Mouse (Mus musculus) adrenal gland, postnatal 25 days (tissue): ENCODE results near the gene Gjb2. TPM values are rescaled to one million over a fixed set of nuclear protein-coding genes. Genes with fewer than 3 reads are reported as not detected.

Experiments used
- DNase-seq: peaks from one replicate; pipeline ENCODE4 v3.0.0; 2021; ENCODE audit warnings: mixed read lengths
- total RNA-seq: library from RNA; stranded (reverse); gene quantifications from 2 replicates; pipeline ENCODE4 v1.2.3, GENCODE M21; 2021

Gjb2 gene
- total RNA-seq, 1 experiment from 2014 or later, result 20.6 TPM

DNA sequence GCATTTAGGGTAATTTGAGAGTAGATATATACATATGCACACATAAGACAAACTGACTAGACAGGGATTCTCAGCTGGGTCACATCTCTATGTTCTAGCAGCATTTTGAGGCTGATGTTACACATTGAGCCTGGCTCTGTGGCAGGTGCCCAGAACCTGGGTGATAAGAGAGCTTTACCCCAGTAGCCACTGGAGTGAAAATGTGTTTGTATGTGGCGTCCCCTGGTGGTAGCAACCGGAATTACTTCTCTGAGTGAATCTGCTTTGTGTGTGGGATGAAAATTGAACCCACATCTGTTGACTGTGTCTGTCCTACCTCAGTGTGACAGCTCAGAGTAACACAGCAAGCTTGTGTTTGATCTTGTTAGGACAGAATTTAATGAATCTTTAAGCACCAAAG, 34.6 kb downstream of the Gjb2 start:
- peak; percentile 36 for DNase-seq

DNA sequence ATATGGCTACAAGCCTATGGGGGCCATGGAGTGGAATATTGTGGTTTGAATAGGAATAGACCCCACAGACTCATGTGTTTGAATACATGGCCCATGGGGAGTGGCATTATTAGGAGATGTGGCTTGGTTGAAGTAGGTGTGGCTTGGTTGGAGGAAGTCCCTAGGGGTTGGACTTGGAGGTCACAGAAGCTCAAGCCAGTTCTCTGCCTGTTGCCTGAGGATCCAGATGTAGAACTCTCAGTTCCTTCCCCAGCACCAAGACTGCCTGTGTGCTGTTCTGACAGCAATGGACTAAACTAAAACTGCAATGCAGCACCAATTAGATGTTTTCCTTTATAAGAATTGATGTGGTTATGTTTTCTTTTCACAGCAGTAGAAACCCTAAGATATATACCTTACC, 38.4 kb downstream of the Gjb2 start:
- DNase-seq, result no peak

DNA sequence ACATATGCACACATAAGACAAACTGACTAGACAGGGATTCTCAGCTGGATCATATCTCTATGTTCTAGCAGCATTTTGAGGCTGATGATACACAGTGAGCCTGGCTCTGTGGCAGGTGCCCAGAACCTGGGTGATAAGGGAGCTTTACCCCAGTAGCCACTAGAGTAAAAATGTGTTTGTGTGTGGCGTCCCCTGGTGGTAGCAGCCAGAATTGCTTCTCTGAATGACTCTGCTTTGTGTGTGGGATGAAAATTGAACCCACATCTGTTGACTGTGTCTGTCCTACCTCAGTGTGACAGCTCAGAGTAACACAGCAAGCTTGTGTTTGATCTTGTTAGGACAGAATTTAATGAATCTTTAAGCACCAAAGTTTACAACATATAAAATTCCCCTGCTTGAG, 44.5 kb downstream of the Gjb2 start:
- peak; percentile 67 for DNase-seq

DNA sequence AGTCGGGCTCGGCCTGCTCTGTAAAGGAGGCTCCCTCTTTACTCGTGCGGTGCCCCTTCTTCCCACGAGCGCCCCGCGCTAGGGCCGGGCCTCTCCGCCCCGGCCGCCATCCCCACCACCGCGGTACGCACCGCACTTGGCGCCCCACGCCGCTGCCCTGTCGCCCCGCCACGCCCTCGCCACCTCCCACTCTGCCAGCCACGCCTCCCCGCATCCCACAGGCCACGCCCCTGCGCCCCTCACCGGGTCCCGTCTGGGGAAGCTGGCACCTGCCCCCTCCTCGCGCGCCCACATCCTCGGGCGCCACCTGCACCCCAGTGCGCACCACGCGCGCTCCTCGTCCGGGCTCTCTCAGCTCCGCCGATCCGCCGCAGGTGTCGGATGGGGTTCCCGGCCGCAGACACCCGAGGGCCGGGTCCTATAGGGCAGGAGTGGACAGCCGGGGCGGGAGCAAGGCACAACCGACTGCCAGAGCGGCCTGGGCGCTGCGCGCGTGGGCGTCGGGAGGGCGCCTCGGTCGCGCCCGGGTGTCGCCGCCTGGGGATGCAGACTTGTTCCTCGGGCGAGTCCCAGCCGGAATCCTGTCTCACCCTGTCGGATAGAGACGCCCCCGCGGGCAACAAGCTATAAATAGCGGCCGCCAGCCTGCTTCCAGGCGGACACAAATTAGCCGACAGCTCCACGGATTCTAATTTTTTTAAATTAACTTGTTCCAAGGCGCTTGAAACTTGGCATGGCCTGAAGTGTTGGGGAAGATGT, 46.8 kb downstream of the Gjb2 start, which contains the start of gene Gja3:
Gene Gja3 (minus strand): TSS at position 538 of the 759 bp plus-strand sequence.
- no peak for DNase-seq

DNA sequence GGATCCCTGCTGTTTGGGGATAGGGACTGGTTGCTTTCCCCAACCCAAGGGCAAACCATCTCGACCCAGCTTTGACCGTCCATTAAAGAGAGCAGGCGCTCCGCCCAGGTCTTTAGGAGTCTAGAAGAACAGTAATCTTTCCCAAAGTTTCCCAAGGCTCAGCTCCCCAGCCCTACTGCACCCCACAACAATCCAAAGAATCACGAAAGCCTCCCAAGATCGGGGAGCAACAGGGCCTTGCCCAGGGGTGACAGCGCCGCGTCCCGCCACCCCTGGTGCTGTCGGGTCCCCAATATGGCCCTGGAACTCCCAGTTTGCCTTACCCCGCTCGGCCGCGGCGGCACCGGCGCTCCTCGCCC, 47.3 kb downstream of the Gjb2 start:
- no peak for DNase-seq

DNA sequence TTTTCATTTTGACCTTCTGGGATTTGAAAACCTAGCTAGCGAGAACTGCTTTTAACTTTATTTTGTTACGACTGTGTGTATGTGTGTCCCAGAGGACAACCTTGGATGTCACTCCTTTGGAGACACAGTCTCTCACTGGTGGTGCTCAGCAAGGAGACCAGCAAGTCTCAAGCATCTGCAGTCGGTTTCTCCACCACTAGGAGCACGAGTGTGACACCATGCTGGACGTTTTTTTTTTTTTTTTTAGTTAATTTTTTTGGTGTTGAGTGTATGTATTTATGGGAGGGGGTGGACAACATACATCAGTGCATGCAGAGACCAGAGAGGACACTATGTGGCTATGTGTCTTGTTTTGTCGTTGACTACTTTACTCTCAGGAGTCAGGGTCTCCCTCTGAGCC, 51.8 kb downstream of the Gjb2 start:
- DNase-seq, result no peak

Other genes starting within 250 kb of the Gjb2 start
- gene Zmym2, start 218.0 kb downstream of the Gjb2 start, total RNA-seq, result 59.4 and 65.4 TPM in 2 replicates
- gene Gja3, start 46.6 kb downstream of the Gjb2 start, total RNA-seq, result not detected in 2 replicates
- gene Gm4491, start 11.2 kb upstream of the Gjb2 start, total RNA-seq, result not detected in 2 replicates
- gene Gjb6, start 28.9 kb upstream of the Gjb2 start, total RNA-seq, result not detected in 2 replicates